Mouse (Mus musculus) brown adipose tissue, adult 24 weeks (tissue): ENCODE measurements around the gene Cers1. TPM values are rescaled to one million over a fixed set of nuclear protein-coding genes. Genes with fewer than 3 reads are reported as not detected.

Experiments used
- H3K27ac ChIP-seq: fragments of 200-500 bp; replicated peaks from 2 replicates; pipeline ENCODE4 v1.5.1; 2012; ENCODE audit warnings: low read depth, mild to moderate bottlenecking, low read length
- H3K4me1 ChIP-seq: fragments of 200-500 bp; 2 replicates; pipeline ENCODE4 v1.6.1; 2012; ENCODE audit warnings: low read length, mixed read lengths; ENCODE audit not compliant: control insufficient read depth, insufficient read depth, insufficient read length
- H3K4me3 ChIP-seq: fragments of 200-500 bp; 2 replicates; pipeline ENCODE4 v1.5.1; 2012; ENCODE audit warnings: low read depth, mild to moderate bottlenecking, low read length, moderate library complexity; ENCODE audit not compliant: insufficient read depth
- polyA plus RNA-seq: library from polyadenylated mRNA; stranded (reverse); fragments of >200 nt; gene quantifications from 2 replicates; pipeline ENCODE4 v1.2.4, GENCODE M21; 2012; ENCODE audit not compliant: missing spikeins, insufficient read depth, insufficient read length

Cers1 gene
- polyA plus RNA-seq: not detected in 2 replicates

GRCm38 (mm10) chr8:70315624-70316510 lies at the start of gene Cers1:
Gene Cers1, plus strand, starts transcription at chr8:70315775.
- no peak within 1 kb of the TSS for H3K27ac ChIP-seq
- H3K4me1 ChIP-seq: no peaks in the 10 kb centered on the region
- H3K4me3 ChIP-seq: peak within 1 kb of the TSS; percentile 56

- Histone ChIP-seq H3K4me1 (peaks cover 4% of the 10 kb centered on the region; the same call in 1 of the 2 replicates), H3K4me3 (no peak overlapping the region), H3K27ac (no peak overlapping the region)
Measured at GRCm38 (mm10) chr8:70267674-70268073, 47.9 kb upstream of the Cers1 start.

GRCm38 (mm10) chr8:70268311-70268710 lies 47.3 kb upstream of the Cers1 start:
- no peak overlapping the region for H3K27ac ChIP-seq
- no peak overlapping the region for H3K4me3 ChIP-seq
- H3K4me1 ChIP-seq: peaks cover 10% of the 10 kb centered on the region; the same call in 1 of the 2 replicates

GRCm38 (mm10) chr8:70268799-70269565 lies 46.6 kb upstream of the Cers1 start:
- no peak overlapping the region for H3K27ac ChIP-seq
- no peak overlapping the region for H3K4me3 ChIP-seq

GRCm38 (mm10) chr8:70272949-70273348 lies 42.6 kb upstream of the Cers1 start:
- H3K4me3 ChIP-seq: no peak overlapping the region
- H3K4me1 ChIP-seq: peaks cover 23% of the 10 kb centered on the region
- H3K27ac ChIP-seq: 0 out of 2 replicates have a peak overlapping the region, but pooled peaks have one; percentile 22

More at GRCm38 (mm10) chr8:70268799-70269565, 46.6 kb upstream of the Cers1 start:
- H3K4me1 ChIP-seq: peaks cover 12% of the 10 kb centered on the region; the same call in 1 of the 2 replicates

- no peak overlapping the region for H3K27ac ChIP-seq
- H3K4me3 ChIP-seq: no peak overlapping the region
- H3K4me1 ChIP-seq: peaks cover 23% of the 10 kb centered on the region
Measured at GRCm38 (mm10) chr8:70274350-70274749, 41.2 kb upstream of the Cers1 start.

GRCm38 (mm10) chr8:70276476-70276875 lies 39.1 kb upstream of the Cers1 start:
- peaks cover 23% of the 10 kb centered on the region for H3K4me1 ChIP-seq
- peak overlapping the region; percentile 63 for H3K27ac ChIP-seq
- H3K4me3 ChIP-seq: no peak overlapping the region

GRCm38 (mm10) chr8:70278175-70278574 lies 37.4 kb upstream of the Cers1 start:
- no peak overlapping the region for H3K4me3 ChIP-seq
- H3K4me1 ChIP-seq: peaks cover 14% of the 10 kb centered on the region; the same call in 1 of the 2 replicates
- no peak overlapping the region for H3K27ac ChIP-seq

- H3K27ac ChIP-seq: peak overlapping the region; percentile 69
Measured at GRCm38 (mm10) chr8:70279266-70279665, 36.3 kb upstream of the Cers1 start.

GRCm38 (mm10) chr8:70281001-70281400 lies 34.6 kb upstream of the Cers1 start:
- no peak overlapping the region for H3K27ac ChIP-seq
- no peak overlapping the region for H3K4me3 ChIP-seq
- peaks cover 10% of the 10 kb centered on the region; the same call in 1 of the 2 replicates for H3K4me1 ChIP-seq

More at GRCm38 (mm10) chr8:70279266-70279665, 36.3 kb upstream of the Cers1 start:
- H3K4me1 ChIP-seq: peaks cover 10% of the 10 kb centered on the region; the same call in 1 of the 2 replicates
- no peak overlapping the region for H3K4me3 ChIP-seq

GRCm38 (mm10) chr8:70282603-70283135 lies 32.9 kb upstream of the Cers1 start, which contains the start of gene Homer3:
Gene Homer3, plus strand, starts transcription at chr8:70282827.
- Histone ChIP-seq H3K4me1 (no peaks in the 10 kb centered on the region; the same call in 1 of the 2 replicates), H3K27ac (peak within 1 kb of the TSS; percentile 76), H3K4me3 (peak within 1 kb of the TSS; percentile 95)

GRCm38 (mm10) chr8:70283136-70284077 lies 32.2 kb upstream of the Cers1 start:
- no peaks in the 10 kb centered on the region; the same call in 1 of the 2 replicates for H3K4me1 ChIP-seq
- peak overlapping the region; percentile 64; the same call in 1 of the 2 replicates for H3K27ac ChIP-seq
- peak overlapping the region; percentile 95 for H3K4me3 ChIP-seq

GRCm38 (mm10) chr8:70284421-70284820 lies 31.2 kb upstream of the Cers1 start:
- Histone ChIP-seq H3K4me1 (no peaks in the 10 kb centered on the region), H3K4me3 (no peak overlapping the region), H3K27ac (no peak overlapping the region)

GRCm38 (mm10) chr8:70285304-70285703 lies 30.3 kb upstream of the Cers1 start:
- no peak overlapping the region for H3K4me3 ChIP-seq
- H3K27ac ChIP-seq: no peak overlapping the region
- no peaks in the 10 kb centered on the region for H3K4me1 ChIP-seq
